Mouse (Mus musculus): ENCODE data around the gene Gm3424.
"Not testable (repeated sequence)": the region's sequence is repeated elsewhere in the genome, so short reads cannot be mapped to it uniquely, and the experiment has no call there.

Gene Gm3424

DNA sequence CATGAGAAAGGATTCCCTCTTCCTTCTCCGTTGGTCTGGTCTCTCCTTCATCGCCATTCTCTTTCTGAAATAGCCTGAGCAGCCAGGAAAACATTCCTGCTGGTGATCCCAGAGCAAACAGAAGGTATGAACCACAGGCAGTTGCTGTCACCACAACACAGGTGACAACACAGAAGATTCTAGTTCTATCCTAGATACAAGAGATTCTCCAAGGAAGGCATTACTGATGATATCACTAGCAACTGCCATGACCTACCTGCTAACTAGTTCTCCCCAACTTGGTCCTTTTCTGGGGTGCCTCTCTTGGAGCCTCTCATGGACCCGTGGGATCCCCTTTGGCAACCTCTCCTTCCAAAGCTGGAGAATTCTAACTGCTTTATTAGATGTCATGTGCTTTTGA, at the start of gene Gm3424:
Gene Gm3424, minus strand, starts transcription at position 101 of the 400 bp plus-strand sequence.
- not testable (repeated sequence) for DNase-seq (ENCODE audit: low spot score in 2 of 2)

DNA sequence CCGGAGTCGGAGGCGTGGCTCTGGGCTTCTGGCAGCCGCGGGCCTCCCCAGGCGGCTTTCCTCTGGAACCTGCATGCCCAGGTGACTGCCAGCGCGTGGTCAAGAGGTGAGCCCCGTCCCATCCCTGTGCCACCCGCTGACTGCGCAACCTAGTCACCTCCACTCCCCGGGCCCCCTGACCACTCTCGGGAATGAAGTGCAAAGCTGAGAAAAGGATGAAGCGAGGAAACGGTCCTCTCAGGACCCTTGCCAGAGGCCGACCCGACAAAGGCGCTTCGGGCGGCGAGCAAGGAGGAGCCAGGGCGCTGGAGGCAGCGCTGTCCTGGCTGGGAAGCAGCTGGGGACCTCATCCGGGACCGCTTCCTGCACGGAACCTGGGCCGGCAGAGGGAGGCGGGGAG, 49.7 kb upstream of the Gm3424 start:
- not testable (repeated sequence) for DNase-seq (ENCODE audit: low spot score in 2 of 2)

- DNase-seq (ENCODE audit: low spot score in 2 of 2): peak in 1 of 2 experiments; percentile 16
Observed at GRCm38 (mm10) chr14:5879136-5879535, 49.0 kb upstream of the Gm3424 start.

GRCm38 (mm10) chr14:5855911-5856310, 25.8 kb upstream of the Gm3424 start:
- DNase-seq (ENCODE audit: low spot score in 2 of 2): not testable (repeated sequence)

GRCm38 (mm10) chr14:5812699-5813356, 17.3 kb downstream of the Gm3424 start:
- DNase-seq (ENCODE audit: low spot score in 2 of 2): not testable (repeated sequence)

DNA sequence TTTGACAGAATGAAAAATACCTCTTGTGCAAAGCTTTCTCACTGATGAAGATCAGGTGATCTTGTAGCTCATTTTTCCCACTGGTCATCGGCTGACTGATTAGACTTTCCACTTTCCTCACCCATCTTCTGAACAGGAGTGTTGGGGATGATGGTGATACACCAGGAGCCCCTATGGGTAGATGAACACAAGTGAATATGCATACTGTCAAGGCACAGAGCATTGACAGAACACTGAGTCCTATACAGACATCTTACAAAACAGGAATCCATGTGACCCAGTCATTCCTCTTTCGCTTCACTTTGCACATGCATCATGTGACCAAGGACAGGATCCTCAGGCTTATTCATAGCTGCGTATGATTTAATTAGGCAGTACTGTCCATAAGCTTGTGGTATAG, 22.2 kb downstream of the Gm3424 start, which contains the start of gene Gm3383:
Gene Gm3383, minus strand, starts transcription at position 101 of the 400 bp plus-strand sequence.
- not testable (repeated sequence) for DNase-seq (ENCODE audit: low spot score in 2 of 2)

Measured in right cerebral cortex, postnatal 36 days (tissue).